Mouse (Mus musculus): ENCODE data around the gene St6galnac5. TPM values are rescaled to one million over a fixed set of nuclear protein-coding genes. Genes with fewer than 3 reads are reported as not detected.
"Not testable (repeated sequence)": the region's sequence is repeated elsewhere in the genome, so short reads cannot be mapped to it uniquely, and the experiment has no call there.

St6galnac5 gene
- total and polyA plus RNA-seq, 2 experiments from 2014 or later = 12.4 to 12.9 TPM

DNA sequence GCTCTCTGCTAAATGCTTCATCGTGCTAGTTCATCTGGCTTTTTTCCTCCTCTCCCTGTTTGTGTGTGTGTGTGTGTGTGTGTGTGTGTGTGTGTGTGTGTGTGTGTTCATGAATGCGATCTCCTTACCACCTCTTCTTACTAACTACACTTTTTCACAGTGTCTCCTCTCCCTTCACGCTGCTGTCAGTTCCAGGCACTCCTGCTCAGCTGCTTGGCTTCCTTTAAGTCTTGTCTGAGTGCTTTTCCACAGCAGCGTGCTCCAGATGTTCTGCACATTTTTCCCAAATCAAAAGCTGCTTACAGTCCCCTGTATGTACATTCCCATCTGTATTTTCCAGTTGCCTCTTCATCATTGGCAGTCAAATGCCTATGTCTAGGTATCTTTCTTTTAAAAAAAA lies 189.0 kb downstream of the St6galnac5 start:
- Histone ChIP-seq H3K9ac (replicated peaks; ENCODE audit: low read length) (no peak overlapping the region), H3K36me3 (ENCODE audit: insufficient read depth, low read length) (no peaks in the 10 kb centered on the region; the same call in 1 of the 2 replicates), H3K4me2 (ENCODE audit: low read depth, low read length) (no peak overlapping the region), H3K4me1 (ENCODE audit: insufficient read depth, low read length) (no peaks in the 10 kb centered on the region), H3K9me3 (ENCODE audit: low read length) (no peaks in the 10 kb centered on the region), H3K27ac (no peak overlapping the region), H3K4me3 (ENCODE audit: low read length) (no peak overlapping the region), H3K27me3 (ENCODE audit: insufficient read depth, low read length) (no peaks in the 10 kb centered on the region)
- DNase-seq (ENCODE audit: low spot score) (no peak), ATAC-seq (no peak)
- TF ChIP-seq CTCF (IDR thresholded peaks at IDR 0.05; ENCODE audit: low read depth) = no peak
- 86% methylated on average over 4 of the region's 4 CpGs for WGBS

GRCm38 (mm10) chr3:152792601-152793000 lies 189.4 kb downstream of the St6galnac5 start:
- no peaks in the 10 kb centered on the region for H3K4me1 ChIP-seq (ENCODE audit: insufficient read depth, low read length)
- WGBS = 77% methylated on average over 5 of the region's 5 CpGs
- H3K27ac ChIP-seq = no peak overlapping the region
- H3K4me2 ChIP-seq (ENCODE audit: low read depth, low read length) = no peak overlapping the region
- no peak for TF ChIP-seq CTCF (IDR thresholded peaks at IDR 0.05; ENCODE audit: low read depth)
- H3K4me3 ChIP-seq (ENCODE audit: low read length) = no peak overlapping the region
- no peak for ATAC-seq
- no peaks in the 10 kb centered on the region for H3K27me3 ChIP-seq (ENCODE audit: insufficient read depth, low read length)
- no peaks in the 10 kb centered on the region for H3K9me3 ChIP-seq (ENCODE audit: low read length)
- no peak for DNase-seq (ENCODE audit: low spot score)
- H3K36me3 ChIP-seq (ENCODE audit: insufficient read depth, low read length) = no peaks in the 10 kb centered on the region; the same call in 1 of the 2 replicates
- H3K9ac ChIP-seq (replicated peaks; ENCODE audit: low read length) = no peak overlapping the region

DNA sequence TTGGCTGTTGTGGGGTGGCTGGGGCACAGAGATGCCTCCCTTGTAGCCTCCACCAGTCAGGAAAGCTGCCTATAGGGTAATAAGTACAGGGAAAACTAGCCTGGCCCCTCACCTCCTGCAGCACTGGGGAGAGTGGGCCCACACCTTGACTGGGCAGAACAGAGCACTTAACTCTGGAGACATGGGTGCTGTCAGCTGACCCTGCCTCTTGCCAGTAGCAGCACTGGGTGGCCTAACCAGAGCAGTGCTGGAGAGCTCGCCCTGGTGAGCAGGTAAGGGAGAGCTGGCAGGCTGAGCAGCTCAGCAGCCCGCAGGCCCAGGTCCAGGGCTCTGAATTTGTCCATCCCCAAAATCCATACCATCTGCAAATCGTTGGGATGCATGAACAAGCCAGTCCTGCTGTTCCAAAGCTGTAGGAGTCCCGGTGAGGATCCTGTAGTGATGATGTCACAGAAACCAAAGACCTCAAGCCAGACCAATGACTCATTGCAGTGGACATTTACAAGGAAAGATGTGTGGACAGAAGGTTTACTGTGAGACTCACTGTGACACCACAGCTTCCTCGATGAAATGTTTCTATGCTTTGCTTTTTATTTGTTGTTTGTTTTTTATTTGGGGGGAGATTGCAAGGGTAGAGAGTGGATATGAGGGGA lies 193.6 kb downstream of the St6galnac5 start:
- 85% methylated on average over 5 of the region's 5 CpGs for WGBS
- not testable (repeated sequence) for H3K36me3 ChIP-seq (ENCODE audit: insufficient read depth, low read length); H3K4me1 ChIP-seq (ENCODE audit: insufficient read depth, low read length); H3K9me3 ChIP-seq (ENCODE audit: low read length); H3K27me3 ChIP-seq (ENCODE audit: insufficient read depth, low read length); H3K4me3 ChIP-seq (ENCODE audit: low read length); H3K9ac ChIP-seq (replicated peaks; ENCODE audit: low read length); H3K27ac ChIP-seq; ATAC-seq; DNase-seq (ENCODE audit: low spot score); H3K4me2 ChIP-seq (ENCODE audit: low read depth, low read length)

DNA sequence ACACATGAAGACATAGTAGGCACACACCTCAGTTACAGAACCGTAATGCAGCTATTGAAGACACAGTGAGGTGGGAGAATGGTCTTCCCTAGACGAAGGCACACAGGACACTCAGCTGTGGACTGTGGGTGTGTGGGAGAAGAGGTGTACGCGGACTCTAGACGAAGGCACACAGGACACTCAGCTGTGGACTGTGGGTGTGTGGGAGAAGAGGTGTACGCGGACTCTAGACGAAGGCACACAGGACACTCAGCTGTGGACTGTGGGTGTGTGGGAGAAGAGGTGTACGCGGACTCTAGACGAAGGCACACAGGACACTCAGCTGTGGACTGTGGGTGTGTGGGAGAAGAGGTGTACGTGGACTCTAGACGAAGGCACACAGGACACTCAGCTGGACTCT lies 197.7 kb downstream of the St6galnac5 start:
- not testable (repeated sequence) for H3K4me2 ChIP-seq (ENCODE audit: low read depth, low read length); H3K27me3 ChIP-seq (ENCODE audit: insufficient read depth, low read length); H3K9ac ChIP-seq (replicated peaks; ENCODE audit: low read length); H3K36me3 ChIP-seq (ENCODE audit: insufficient read depth, low read length); H3K4me3 ChIP-seq (ENCODE audit: low read length); DNase-seq (ENCODE audit: low spot score); H3K27ac ChIP-seq; ATAC-seq; H3K9me3 ChIP-seq (ENCODE audit: low read length); H3K4me1 ChIP-seq (ENCODE audit: insufficient read depth, low read length)
- WGBS = 95% methylated on average over 7 of the region's 13 CpGs

GRCm38 (mm10) chr3:152783792-152784191 lies 198.3 kb downstream of the St6galnac5 start:
- TF ChIP-seq CTCF (IDR thresholded peaks at IDR 0.05; ENCODE audit: low read depth) = peak; percentile 94
- Histone ChIP-seq H3K9me3 (ENCODE audit: low read length) (no peaks in the 10 kb centered on the region), H3K4me1 (ENCODE audit: insufficient read depth, low read length) (no peaks in the 10 kb centered on the region), H3K27ac (no peak overlapping the region), H3K4me3 (ENCODE audit: low read length) (no peak overlapping the region), H3K27me3 (ENCODE audit: insufficient read depth, low read length) (no peaks in the 10 kb centered on the region), H3K4me2 (ENCODE audit: low read depth, low read length) (no peak overlapping the region), H3K9ac (replicated peaks; ENCODE audit: low read length) (no peak overlapping the region), H3K36me3 (ENCODE audit: insufficient read depth, low read length) (peaks cover 6% of the 10 kb centered on the region; the same call in 1 of the 2 replicates)
- DNase-seq (ENCODE audit: low spot score) (peak; percentile 92), ATAC-seq (peak; percentile 76)
- 18% methylated on average over 7 of the region's 7 CpGs for WGBS

DNA sequence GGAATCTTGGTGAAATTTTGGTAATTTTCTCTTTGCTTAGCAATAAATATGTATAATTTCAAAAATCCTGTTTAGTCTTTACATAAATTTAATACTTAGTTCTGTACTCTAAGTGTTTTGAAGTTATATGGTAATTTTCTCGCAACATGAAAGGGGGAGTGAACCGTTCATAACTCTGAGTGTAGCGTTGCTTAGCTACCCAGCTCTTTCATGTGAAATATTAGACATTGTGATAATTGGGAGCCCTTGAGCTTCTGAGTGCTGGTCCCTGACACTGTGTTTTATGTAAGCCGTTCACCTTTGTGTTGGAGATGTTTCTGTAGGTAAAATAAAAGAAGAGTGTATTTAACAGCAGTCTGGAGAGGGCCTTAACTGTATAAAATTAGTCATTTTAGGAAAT lies 202.2 kb downstream of the St6galnac5 start:
- Histone ChIP-seq H3K9me3 (ENCODE audit: low read length) (no peaks in the 10 kb centered on the region), H3K27me3 (ENCODE audit: insufficient read depth, low read length) (no peaks in the 10 kb centered on the region), H3K4me1 (ENCODE audit: insufficient read depth, low read length) (no peaks in the 10 kb centered on the region), H3K27ac (no peak overlapping the region), H3K9ac (replicated peaks; ENCODE audit: low read length) (no peak overlapping the region), H3K36me3 (ENCODE audit: insufficient read depth, low read length) (no peaks in the 10 kb centered on the region), H3K4me3 (ENCODE audit: low read length) (no peak overlapping the region), H3K4me2 (ENCODE audit: low read depth, low read length) (no peak overlapping the region)
- no peak for TF ChIP-seq CTCF (IDR thresholded peaks at IDR 0.05; ENCODE audit: low read depth)
- DNase-seq (ENCODE audit: low spot score) (no peak), ATAC-seq (peak; percentile 44; the same call in 1 of the 2 replicates)
- WGBS = 46% methylated on average over 4 of the region's 4 CpGs

DNA sequence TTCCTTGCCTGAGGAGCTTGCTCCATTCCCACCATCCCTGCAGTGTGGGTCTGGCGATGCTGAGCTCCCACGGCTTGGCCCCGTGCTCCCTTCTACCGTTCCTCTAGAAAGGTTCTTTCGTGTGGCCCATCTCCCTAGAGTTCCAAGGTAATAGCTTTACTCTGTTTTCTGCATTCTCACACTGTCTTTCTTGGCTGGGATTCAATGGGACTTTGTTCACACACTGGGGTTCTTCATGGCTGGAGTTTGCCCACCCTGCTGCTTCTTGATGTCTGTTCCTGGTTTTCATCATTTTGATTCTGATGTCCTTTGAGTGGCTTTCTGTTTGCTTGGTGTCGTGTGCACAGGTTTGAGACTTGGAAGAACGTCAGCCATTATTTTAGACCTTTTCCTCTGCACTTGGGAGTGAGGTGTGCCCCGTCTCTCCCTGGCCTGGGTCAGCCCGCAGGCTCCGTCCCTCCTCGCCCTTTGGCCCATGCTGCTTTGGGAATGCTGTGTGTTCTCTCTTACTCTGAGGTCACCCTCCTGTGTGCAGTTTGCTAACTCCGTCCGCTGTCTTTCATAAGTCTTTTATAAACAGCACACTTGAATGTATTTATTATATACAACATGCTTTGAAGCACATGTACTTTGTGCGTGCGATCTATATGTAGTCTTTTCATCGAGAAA lies 205.0 kb downstream of the St6galnac5 start:
- H3K4me3 ChIP-seq (ENCODE audit: low read length) = no peak overlapping the region
- no peak overlapping the region for H3K27ac ChIP-seq
- no peaks in the 10 kb centered on the region for H3K4me1 ChIP-seq (ENCODE audit: insufficient read depth, low read length)
- no peak overlapping the region for H3K4me2 ChIP-seq (ENCODE audit: low read depth, low read length)
- H3K36me3 ChIP-seq (ENCODE audit: insufficient read depth, low read length) = no peaks in the 10 kb centered on the region
- no peak overlapping the region for H3K9ac ChIP-seq (replicated peaks; ENCODE audit: low read length)
- DNase-seq (ENCODE audit: low spot score) (no peak), ATAC-seq (no peak)
- H3K27me3 ChIP-seq (ENCODE audit: insufficient read depth, low read length) = no peaks in the 10 kb centered on the region
- TF ChIP-seq CTCF (IDR thresholded peaks at IDR 0.05; ENCODE audit: low read depth) = no peak
- no peaks in the 10 kb centered on the region for H3K9me3 ChIP-seq (ENCODE audit: low read length)
- 78% methylated on average over 16 of the region's 16 CpGs for WGBS

Measured in hindbrain, postnatal 0 days (tissue).